Mouse (Mus musculus): ENCODE data around the gene Slit1. TPM values are rescaled to one million over a fixed set of nuclear protein-coding genes. Genes with fewer than 3 reads are reported as not detected.
A peak's percentile ranks its signal among the peaks of the same experiment; 100 is the strongest.

The Slit1 gene
- polyA plus RNA-seq, 1 experiment from 2014 or later = 2.3 TPM

DNA sequence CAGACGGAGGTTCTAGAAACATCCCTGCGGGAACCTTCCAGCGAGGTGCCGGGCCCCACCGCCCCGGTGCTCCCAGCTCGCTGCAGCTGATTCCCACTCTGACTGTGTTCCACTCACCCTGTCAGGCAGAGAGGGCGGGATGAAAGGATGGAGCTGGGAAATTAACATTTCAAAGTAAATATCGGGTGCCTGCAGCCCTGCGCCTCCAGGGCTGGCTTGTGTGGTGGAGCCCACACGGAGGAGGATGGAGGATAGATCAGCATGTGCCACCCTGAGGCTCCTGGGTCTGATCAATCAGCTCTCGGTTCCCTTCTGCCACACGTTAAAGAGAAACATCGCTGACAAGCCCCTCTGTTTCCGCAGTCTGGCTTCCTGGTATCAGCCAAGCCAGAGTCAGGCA lies 64.4 kb downstream of the Slit1 start:
- H3K27me3 ChIP-seq (replicated peaks; ENCODE audit: low read depth, poor library complexity, severe bottlenecking) = peaks cover 62% of the 10 kb centered on the region
- peaks cover 48% of the 10 kb centered on the region for H3K4me1 ChIP-seq
- no peak overlapping the region; the same call in 1 of the 2 replicates for H3K27ac ChIP-seq (replicated peaks)
- no peaks in the 10 kb centered on the region for H3K36me3 ChIP-seq (replicated peaks)
- H3K9me3 ChIP-seq = no peaks in the 10 kb centered on the region
- no peak overlapping the region for H3K4me3 ChIP-seq
- 29% methylated on average over 15 of the region's 15 CpGs for WGBS
- no peak for DNase-seq (ENCODE audit: low spot score)

DNA sequence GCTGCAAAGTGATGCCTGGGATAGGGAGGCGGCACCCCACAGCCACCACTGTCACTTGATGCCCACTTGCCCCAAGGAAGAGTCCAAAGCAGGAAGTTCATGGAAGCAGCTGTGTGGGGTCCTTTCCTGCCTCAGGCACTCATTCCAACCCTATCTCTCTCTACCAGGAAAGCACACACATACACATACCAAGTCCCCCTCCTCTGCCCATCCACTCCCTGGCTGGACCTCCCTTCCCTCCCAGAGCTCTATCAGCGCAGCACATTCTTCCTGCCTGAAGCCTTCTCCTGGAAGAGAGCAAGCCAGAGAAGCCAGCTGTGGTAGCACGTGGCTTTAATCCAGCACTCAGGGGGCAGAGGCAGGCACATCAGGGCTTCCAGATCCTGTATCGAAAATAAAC lies 65.9 kb downstream of the Slit1 start:
- Histone ChIP-seq H3K4me3 (no peak overlapping the region), H3K9me3 (no peaks in the 10 kb centered on the region), H3K4me1 (peaks cover 63% of the 10 kb centered on the region), H3K27ac (replicated peaks) (no peak overlapping the region), H3K27me3 (replicated peaks; ENCODE audit: low read depth, poor library complexity, severe bottlenecking) (peaks cover 65% of the 10 kb centered on the region), H3K36me3 (replicated peaks) (no peaks in the 10 kb centered on the region)
- DNase-seq (ENCODE audit: low spot score) = no peak
- WGBS = 55% methylated on average over 4 of the region's 4 CpGs

DNA sequence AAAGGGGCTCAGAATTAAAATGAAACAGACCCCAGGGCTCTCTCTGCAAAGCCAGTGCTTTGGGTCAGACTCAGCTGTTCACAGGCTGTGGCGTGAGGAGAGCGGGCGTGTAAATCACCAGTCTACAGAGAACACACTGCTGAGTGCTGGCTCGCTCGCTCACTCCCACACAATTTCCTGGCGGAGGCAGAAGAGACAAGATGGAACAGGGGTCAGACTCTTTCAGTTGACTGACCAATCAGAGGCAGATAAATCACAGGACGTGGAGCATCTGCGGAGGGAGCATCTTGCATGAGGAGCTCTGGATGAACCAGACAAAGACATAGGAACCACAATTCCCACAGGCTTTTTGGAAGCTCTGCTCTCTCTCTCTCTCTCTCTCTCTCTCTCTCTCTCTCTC lies 67.9 kb downstream of the Slit1 start:
- no peaks in the 10 kb centered on the region for H3K36me3 ChIP-seq (replicated peaks)
- peaks cover 82% of the 10 kb centered on the region for H3K4me1 ChIP-seq
- H3K4me3 ChIP-seq = no peak overlapping the region
- DNase-seq (ENCODE audit: low spot score) = no peak
- H3K27me3 ChIP-seq (replicated peaks; ENCODE audit: low read depth, poor library complexity, severe bottlenecking) = peaks cover 77% of the 10 kb centered on the region
- H3K27ac ChIP-seq (replicated peaks) = peak overlapping the region; percentile 6; the same call in 1 of the 2 replicates
- no peaks in the 10 kb centered on the region for H3K9me3 ChIP-seq
- 75% methylated on average over 8 of the region's 8 CpGs for WGBS

DNA sequence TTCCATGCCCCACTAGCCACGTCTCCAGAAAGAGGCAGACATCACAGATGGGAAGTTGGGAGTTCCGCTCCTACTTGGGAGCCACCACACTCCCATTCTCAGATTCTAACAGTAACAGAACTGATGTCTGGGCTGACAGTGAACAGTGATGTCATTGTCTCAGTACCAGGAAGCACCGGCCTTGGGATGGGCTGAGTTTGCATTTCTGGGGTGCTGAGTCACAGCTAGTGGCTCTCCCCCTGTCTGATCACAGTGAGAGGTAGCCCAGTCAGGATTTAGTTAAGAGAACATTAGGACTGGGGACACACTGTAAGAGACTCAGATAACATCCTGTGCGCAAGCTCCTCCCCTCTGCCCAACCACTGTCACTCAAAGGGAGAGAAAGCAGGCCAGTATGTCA lies 69.1 kb downstream of the Slit1 start:
- no peak for DNase-seq (ENCODE audit: low spot score)
- Histone ChIP-seq H3K4me3 (no peak overlapping the region), H3K27ac (replicated peaks) (no peak overlapping the region), H3K27me3 (replicated peaks; ENCODE audit: low read depth, poor library complexity, severe bottlenecking) (peaks cover 71% of the 10 kb centered on the region), H3K36me3 (replicated peaks) (no peaks in the 10 kb centered on the region), H3K9me3 (no peaks in the 10 kb centered on the region), H3K4me1 (peaks cover 90% of the 10 kb centered on the region)
- 57% methylated on average over 4 of the region's 4 CpGs for WGBS

DNA sequence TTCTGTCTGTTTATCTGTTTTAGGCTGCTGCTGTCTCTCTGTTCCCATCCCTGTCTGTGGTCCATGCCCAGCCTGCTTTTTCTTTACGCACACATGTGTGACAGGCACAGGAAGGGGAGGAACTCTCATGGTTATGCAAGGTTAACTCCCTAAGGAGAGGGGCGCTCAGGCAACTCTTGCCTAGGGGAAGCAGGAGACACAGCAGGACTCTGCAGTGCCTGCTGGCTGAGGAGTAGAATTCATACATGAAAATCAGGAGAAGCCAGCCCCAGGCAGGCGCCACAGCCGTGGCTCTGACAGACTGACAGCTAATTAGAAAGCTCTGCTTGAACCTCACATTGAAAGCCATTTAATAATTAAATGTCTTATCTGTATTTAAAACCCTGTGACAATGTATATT lies 70.6 kb downstream of the Slit1 start:
- Histone ChIP-seq H3K9me3 (no peaks in the 10 kb centered on the region), H3K4me1 (peaks cover 91% of the 10 kb centered on the region), H3K27ac (replicated peaks) (no peak overlapping the region; the same call in 1 of the 2 replicates), H3K4me3 (no peak overlapping the region), H3K27me3 (replicated peaks; ENCODE audit: low read depth, poor library complexity, severe bottlenecking) (peaks cover 72% of the 10 kb centered on the region), H3K36me3 (replicated peaks) (no peaks in the 10 kb centered on the region)
- WGBS = 42% methylated on average over 4 of the region's 4 CpGs
- DNase-seq (ENCODE audit: low spot score) = no peak

DNA sequence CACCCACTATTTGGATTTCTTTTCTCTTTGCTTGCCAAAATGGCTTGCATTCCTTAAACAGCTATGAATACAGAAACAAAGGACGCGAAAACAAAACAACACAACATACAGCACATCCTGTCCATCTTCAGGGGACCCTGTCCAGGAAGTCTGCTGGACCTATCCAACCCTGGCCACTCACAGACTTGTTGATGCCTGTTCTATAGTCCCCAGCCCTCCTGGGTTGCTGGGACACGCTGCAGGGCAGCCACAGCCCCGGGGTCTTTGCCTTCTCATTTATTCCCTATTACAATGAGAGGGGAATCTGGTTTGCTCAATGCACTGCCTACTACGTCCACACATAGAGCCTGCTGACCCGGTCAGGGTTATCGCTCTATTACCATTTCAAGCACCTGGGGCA lies 72.5 kb downstream of the Slit1 start:
- Histone ChIP-seq H3K4me1 (peaks cover 78% of the 10 kb centered on the region), H3K9me3 (no peaks in the 10 kb centered on the region), H3K27me3 (replicated peaks; ENCODE audit: low read depth, poor library complexity, severe bottlenecking) (peaks cover 73% of the 10 kb centered on the region), H3K27ac (replicated peaks) (peak overlapping the region; percentile 37; the same call in 1 of the 2 replicates), H3K4me3 (no peak overlapping the region), H3K36me3 (replicated peaks) (no peaks in the 10 kb centered on the region)
- 53% methylated on average over 7 of the region's 7 CpGs for WGBS
- no peak for DNase-seq (ENCODE audit: low spot score)

DNA sequence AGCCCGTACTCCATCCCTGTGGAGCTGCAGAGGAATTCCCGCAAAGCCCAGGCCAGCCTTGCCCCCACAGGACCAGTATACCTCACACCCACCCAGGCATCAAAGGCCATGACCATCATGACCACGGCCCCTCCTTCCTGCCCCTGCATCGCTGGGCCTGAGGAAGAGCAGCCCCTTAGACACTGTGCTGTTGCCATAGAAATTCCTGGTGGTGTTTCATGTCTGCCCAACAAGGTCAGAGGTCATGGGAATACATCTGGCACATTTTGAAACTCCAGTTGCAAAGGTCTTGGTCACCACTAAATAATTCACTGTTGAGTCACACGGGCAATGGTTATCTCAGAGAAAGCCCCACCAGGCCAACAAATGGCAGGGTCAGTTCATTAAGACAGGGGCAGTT lies 73.0 kb downstream of the Slit1 start:
- H3K27ac ChIP-seq (replicated peaks) = no peak overlapping the region; the same call in 1 of the 2 replicates
- peaks cover 78% of the 10 kb centered on the region for H3K4me1 ChIP-seq
- H3K36me3 ChIP-seq (replicated peaks) = no peaks in the 10 kb centered on the region
- peaks cover 73% of the 10 kb centered on the region for H3K27me3 ChIP-seq (replicated peaks; ENCODE audit: low read depth, poor library complexity, severe bottlenecking)
- no peak overlapping the region for H3K4me3 ChIP-seq
- WGBS = 26% methylated on average over 5 of the region's 5 CpGs
- H3K9me3 ChIP-seq = no peaks in the 10 kb centered on the region
- peak; percentile 32 for DNase-seq (ENCODE audit: low spot score)

DNA sequence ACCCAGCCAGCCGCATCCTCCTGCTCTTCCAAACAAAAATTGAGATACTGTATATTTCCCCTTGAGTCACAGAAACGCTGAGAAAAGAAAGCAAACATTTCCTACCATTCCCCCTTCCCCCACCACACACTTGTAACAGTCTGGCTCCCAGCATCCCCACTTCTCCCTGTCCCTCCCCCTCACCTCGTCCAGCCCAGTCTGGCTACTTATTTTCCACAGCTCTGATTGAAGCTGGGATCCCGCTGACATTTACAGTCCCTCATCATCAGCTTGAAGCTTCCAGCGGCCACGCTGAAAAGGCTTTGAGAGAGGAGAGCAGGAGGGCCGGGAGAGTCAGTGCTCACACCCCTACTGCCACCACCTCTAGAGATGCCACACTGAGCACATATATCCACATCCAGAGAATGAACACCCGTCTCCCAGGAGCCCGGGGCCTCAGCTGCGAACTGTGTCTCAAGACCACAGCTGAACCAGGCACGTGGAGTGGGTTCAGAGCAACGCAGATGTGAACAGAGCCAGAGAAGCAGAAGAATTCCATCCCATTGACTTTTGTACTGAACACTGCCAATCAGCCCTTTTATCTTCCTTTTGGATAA lies 73.6 kb downstream of the Slit1 start:
- no peak for DNase-seq (ENCODE audit: low spot score)

DNA sequence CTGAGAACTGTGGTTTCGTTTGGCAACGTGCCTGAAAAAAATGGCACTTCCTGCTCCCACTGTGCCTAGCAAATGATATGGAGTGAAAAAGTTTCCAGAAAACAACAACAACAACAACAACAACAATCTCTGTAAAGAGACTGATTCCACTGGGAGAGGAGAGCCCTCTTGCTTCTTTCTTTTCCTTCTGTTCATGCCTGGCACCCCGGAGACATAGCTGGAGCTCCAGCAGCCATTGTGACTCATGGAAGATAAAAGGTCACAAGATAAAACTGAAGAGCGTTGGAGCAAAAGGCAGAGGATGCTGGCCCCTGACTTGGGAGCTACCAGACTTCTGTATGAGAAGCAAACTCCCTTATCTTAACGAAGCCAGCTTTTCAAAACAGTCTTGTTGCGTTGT lies 75.9 kb downstream of the Slit1 start:
- Histone ChIP-seq H3K9me3 (no peaks in the 10 kb centered on the region), H3K4me3 (no peak overlapping the region), H3K27ac (replicated peaks) (no peak overlapping the region), H3K27me3 (replicated peaks; ENCODE audit: low read depth, poor library complexity, severe bottlenecking) (peaks cover 81% of the 10 kb centered on the region), H3K4me1 (peaks cover 74% of the 10 kb centered on the region), H3K36me3 (replicated peaks) (no peaks in the 10 kb centered on the region)
- WGBS = 51% methylated on average over 6 of the region's 6 CpGs
- no peak for DNase-seq (ENCODE audit: low spot score)

More for the DNA sequence above, 73.6 kb downstream of the Slit1 start:
- peak overlapping the region; percentile 57 for H3K27ac ChIP-seq (replicated peaks)
- 37% methylated on average over 12 of the region's 12 CpGs for WGBS
- H3K36me3 ChIP-seq (replicated peaks) = no peaks in the 10 kb centered on the region
- H3K4me1 ChIP-seq = peaks cover 80% of the 10 kb centered on the region
- no peak overlapping the region for H3K4me3 ChIP-seq
- peaks cover 73% of the 10 kb centered on the region for H3K27me3 ChIP-seq (replicated peaks; ENCODE audit: low read depth, poor library complexity, severe bottlenecking)
- no peaks in the 10 kb centered on the region for H3K9me3 ChIP-seq

DNA sequence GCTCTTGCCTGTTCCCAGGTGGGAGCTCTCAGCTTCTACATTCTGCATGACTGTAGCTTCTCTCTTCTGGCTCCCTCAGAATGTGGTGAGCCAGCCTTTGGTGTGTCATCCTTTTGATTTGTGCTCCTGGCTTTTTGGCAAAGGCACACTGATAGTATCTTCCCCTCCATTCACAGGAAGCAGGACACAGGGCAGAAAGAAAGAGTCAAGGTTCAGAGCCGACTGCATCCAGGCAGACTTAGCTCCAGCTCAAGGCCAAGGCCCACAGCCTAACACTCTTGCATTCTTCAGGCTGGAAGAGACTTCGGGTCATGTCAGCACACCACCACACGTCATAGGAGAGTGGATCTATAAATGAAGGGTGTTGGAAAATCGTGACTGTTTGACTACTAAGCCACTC lies 77.5 kb downstream of the Slit1 start:
- 66% methylated on average over 4 of the region's 4 CpGs for WGBS
- no peaks in the 10 kb centered on the region for H3K36me3 ChIP-seq (replicated peaks)
- H3K4me3 ChIP-seq = no peak overlapping the region
- H3K9me3 ChIP-seq = no peaks in the 10 kb centered on the region
- peaks cover 84% of the 10 kb centered on the region for H3K27me3 ChIP-seq (replicated peaks; ENCODE audit: low read depth, poor library complexity, severe bottlenecking)
- peaks cover 57% of the 10 kb centered on the region for H3K4me1 ChIP-seq
- no peak for DNase-seq (ENCODE audit: low spot score)
- H3K27ac ChIP-seq (replicated peaks) = no peak overlapping the region

DNA sequence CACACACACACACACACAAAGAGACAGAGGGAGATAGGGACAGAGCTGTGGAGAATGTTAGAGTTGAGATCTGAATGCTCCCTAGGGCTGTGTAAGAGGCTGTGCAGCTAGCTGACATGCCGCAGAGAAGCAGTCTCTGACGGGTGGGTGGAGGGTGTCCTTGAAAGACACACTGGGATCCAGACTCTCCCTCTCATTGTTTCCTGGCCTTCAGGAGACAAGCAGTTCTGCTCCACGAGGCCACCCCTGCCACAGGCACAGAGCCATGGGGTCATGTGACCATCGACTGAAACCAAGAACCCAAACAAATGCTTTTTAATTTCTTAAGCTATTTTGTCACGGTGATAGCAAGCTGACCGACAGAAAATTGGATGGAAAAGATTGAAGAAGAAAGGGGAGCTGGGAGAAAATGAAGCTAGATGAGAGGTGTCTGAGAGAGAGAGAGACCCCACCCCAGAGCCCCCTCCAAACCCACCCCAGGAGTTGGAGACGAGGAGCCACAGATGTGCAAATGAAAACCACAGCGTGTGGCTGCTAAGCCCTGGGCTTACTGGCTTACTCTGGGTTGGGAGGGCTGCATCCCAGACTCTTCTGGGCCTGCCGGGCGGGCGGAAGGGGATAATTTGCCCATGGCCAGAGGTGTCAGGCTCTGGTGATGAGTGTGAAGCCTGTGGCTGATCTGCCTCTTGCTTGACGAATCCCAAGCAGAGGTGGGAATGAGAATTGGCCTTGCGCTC lies 79.8 kb downstream of the Slit1 start:
- H3K27ac ChIP-seq (replicated peaks) = no peak overlapping the region

DNA sequence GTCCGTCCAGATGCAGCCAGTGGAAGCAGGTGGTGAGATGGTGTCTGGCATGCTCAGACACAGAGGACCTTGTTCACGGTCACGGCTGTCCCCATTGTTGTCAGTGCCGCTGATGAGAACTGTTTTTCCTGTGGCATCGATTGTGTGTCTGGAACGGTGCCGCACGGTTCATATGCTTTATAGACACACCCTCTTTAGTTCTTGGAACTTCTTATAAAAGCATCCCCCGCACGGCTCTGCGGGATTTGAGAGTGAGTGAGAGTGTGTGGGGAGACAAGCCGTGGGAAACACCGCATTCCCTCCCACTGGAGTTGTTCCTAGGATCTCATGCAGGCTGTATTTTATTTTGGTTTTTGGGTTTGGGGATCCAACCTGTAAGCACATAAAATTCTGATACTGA lies 82.0 kb downstream of the Slit1 start:
- no peak overlapping the region for H3K27ac ChIP-seq (replicated peaks)
- H3K36me3 ChIP-seq (replicated peaks) = no peaks in the 10 kb centered on the region
- H3K4me1 ChIP-seq = peaks cover 42% of the 10 kb centered on the region
- WGBS = 89% methylated on average over 13 of the region's 13 CpGs
- peaks cover 98% of the 10 kb centered on the region for H3K27me3 ChIP-seq (replicated peaks; ENCODE audit: low read depth, poor library complexity, severe bottlenecking)
- H3K4me3 ChIP-seq = no peak overlapping the region
- no peaks in the 10 kb centered on the region for H3K9me3 ChIP-seq
- DNase-seq (ENCODE audit: low spot score) = no peak

More for the DNA sequence above, 79.8 kb downstream of the Slit1 start:
- DNase-seq (ENCODE audit: low spot score) = no peak
- Histone ChIP-seq H3K4me3 (no peak overlapping the region), H3K9me3 (no peaks in the 10 kb centered on the region), H3K27me3 (replicated peaks; ENCODE audit: low read depth, poor library complexity, severe bottlenecking) (peaks cover 98% of the 10 kb centered on the region), H3K4me1 (peaks cover 38% of the 10 kb centered on the region), H3K36me3 (replicated peaks) (no peaks in the 10 kb centered on the region)
- 6% methylated on average over 13 of the region's 13 CpGs for WGBS

DNA sequence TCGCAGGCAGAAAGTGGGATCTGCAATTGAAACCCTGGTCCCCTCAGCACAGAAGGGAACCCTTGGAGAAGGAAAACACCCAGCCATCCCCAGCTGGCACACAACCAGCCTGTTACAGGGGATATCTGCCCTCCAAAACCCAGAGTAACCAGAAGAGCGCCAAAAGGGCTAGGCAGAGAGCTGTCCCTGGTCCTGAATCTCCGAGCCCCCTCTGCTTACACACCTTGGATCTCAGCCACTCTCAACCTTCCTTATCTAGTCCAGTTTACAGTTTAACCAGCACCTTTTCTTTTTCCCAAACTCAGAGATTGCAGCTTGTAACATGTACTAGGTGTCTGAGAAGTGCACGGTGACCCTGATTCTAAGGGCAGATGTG lies 82.5 kb downstream of the Slit1 start:
- WGBS = 20% methylated on average over 4 of the region's 4 CpGs
- Histone ChIP-seq H3K27me3 (replicated peaks; ENCODE audit: low read depth, poor library complexity, severe bottlenecking) (peaks cover 97% of the 10 kb centered on the region), H3K27ac (replicated peaks) (no peak overlapping the region), H3K4me1 (peaks cover 46% of the 10 kb centered on the region), H3K9me3 (no peaks in the 10 kb centered on the region), H3K36me3 (replicated peaks) (no peaks in the 10 kb centered on the region), H3K4me3 (no peak overlapping the region)
- DNase-seq (ENCODE audit: low spot score) = peak; percentile 82

All from embryonic facial prominence, embryonic 10.5 days (tissue).